Mouse (Mus musculus): ENCODE data around the gene Cry2.

The Cry2 gene

GRCm38 (mm10) chr2:92446656-92447055, 12.8 kb upstream of the Cry2 start:
- intact Hi-C loops (cut with DNase I): no loop called here

- intact Hi-C loops (cut with DNase I): no loop called here
Observed at GRCm38 (mm10) chr2:92445890-92446289, 12.0 kb upstream of the Cry2 start.

- intact Hi-C loops (cut with DNase I): loop anchor here (5.0 kb wide), 1 partner anchor 147 kb away; no protein-coding TSS in a partner anchor
Observed at GRCm38 (mm10) chr2:92444376-92444775, 10.5 kb upstream of the Cry2 start.

GRCm38 (mm10) chr2:92443313-92443712, 9.5 kb upstream of the Cry2 start:
- intact Hi-C loops (cut with DNase I): loop anchor here (5.0 kb wide), 1 partner anchor 146 kb away; no protein-coding TSS in a partner anchor

GRCm38 (mm10) chr2:92442419-92443001, 8.7 kb upstream of the Cry2 start:
- intact Hi-C loops (cut with DNase I): loop anchor here (5.0 kb wide), 1 partner anchor 145 kb away; no protein-coding TSS in a partner anchor

- intact Hi-C loops (cut with DNase I): loop anchor here (5.0 kb wide), 1 partner anchor 143 kb away; no protein-coding TSS in a partner anchor
Observed at GRCm38 (mm10) chr2:92440432-92440831, 6.6 kb upstream of the Cry2 start.

GRCm38 (mm10) chr2:92438567-92438966, 4.7 kb upstream of the Cry2 start:
- intact Hi-C loops (cut with DNase I): no loop called here

GRCm38 (mm10) chr2:92437875-92438274, 4.0 kb upstream of the Cry2 start:
- intact Hi-C loops (cut with DNase I): no loop called here

GRCm38 (mm10) chr2:92437366-92437765, 3.5 kb upstream of the Cry2 start:
- intact Hi-C loops (cut with DNase I): no loop called here

GRCm38 (mm10) chr2:92435023-92435422, 1.2 kb upstream of the Cry2 start:
- intact Hi-C loops (cut with DNase I): loop anchor here (2.0 kb wide), 1 partner anchor 14 kb away; no protein-coding TSS in a partner anchor

- intact Hi-C loops (cut with DNase I): loop anchor here (2.0 kb wide), 1 partner anchor 14 kb away; no protein-coding TSS in a partner anchor
Observed at GRCm38 (mm10) chr2:92434375-92434745, 517 bp upstream of the Cry2 start.

GRCm38 (mm10) chr2:92432299-92433295, 1.2 kb downstream of the Cry2 start:
- intact Hi-C loops (cut with DNase I): no loop called here

- intact Hi-C loops (cut with DNase I): no loop called here
Observed at GRCm38 (mm10) chr2:92431611-92432179, 2.1 kb downstream of the Cry2 start.

GRCm38 (mm10) chr2:92430723-92431541, 2.9 kb downstream of the Cry2 start:
- intact Hi-C loops (cut with DNase I): no loop called here

- intact Hi-C loops (cut with DNase I): no loop called here
Observed at GRCm38 (mm10) chr2:92430089-92430488, 3.8 kb downstream of the Cry2 start.

- intact Hi-C loops (cut with DNase I): no loop called here
Observed at GRCm38 (mm10) chr2:92427882-92428281, 6.0 kb downstream of the Cry2 start.

GRCm38 (mm10) chr2:92426426-92426825, 7.4 kb downstream of the Cry2 start:
- intact Hi-C loops (cut with DNase I): no loop called here

GRCm38 (mm10) chr2:92425366-92425765, 8.5 kb downstream of the Cry2 start:
- intact Hi-C loops (cut with DNase I): no loop called here

- intact Hi-C loops (cut with DNase I): no loop called here
Observed at GRCm38 (mm10) chr2:92424462-92425308, 9.2 kb downstream of the Cry2 start.
